11 mouse cellular contexts compared by ENCODE assay signal in genomic region chr19:44005025-44005424, GRCm38 (mm10). TPM values are rescaled to one million over a fixed set of nuclear protein-coding genes. Genes with fewer than 3 reads are reported as not detected.
"Had no signal": no experiment of that assay in that cellular context is flagged by ENCODE, and none has a peak within 500 bp of the region (broad histone marks: within the 10 kb centered on the region; RNA-seq: fewer than 3 reads in every experiment).

No protein-coding gene starts in this region.

- DNase-seq: liver, postnatal 0 days; lung, adult 2 months; lung, postnatal 14 days; lung, postnatal 36 days; retina, postnatal 1 day; right cerebral cortex, postnatal 14 days; thymus, adult 2 months; thymus, postnatal 25 days; thymus, postnatal 4 days had no signal

RNA-seq across cellular contexts. Expression of gene Cpn1, which starts 18.7 kb away (rescaled TPM):
- total RNA-seq: monocyte, adult 5-6 weeks had no signal

RNA-seq across cellular contexts. Expression of gene Cyp2c23, which starts 24.0 kb away (rescaled TPM):
- total RNA-seq: midbrain, postnatal 0 days; monocyte, adult 5-6 weeks had no signal
